ENCODE assay signal across 16 mouse cellular contexts in the genomic region with DNA sequence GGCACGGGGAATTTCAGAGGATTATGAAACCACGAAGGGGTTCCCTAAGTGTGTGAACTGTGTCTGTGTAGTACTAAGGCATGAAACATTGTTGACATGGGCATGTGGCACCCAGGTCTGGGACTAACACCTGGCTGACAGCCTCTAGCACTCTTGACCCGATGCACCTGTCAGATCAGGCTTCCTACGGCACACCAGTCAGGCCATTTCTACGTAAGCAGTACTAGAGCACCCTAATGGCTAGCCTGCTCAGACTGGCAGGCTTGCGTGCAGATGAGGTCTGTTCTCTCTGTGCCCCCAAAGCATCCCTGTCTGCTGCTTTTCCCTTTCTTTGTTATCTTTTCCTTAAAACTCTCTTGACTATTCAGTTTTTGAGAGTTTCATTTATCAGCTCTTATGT. TPM values are rescaled to one million over a fixed set of nuclear protein-coding genes. Genes with fewer than 3 reads are reported as not detected.
DNase-seq lines count a peak whose midpoint lies in the region; ATAC-seq and TF ChIP-seq lines count a peak whose summit lies in the region.
"Had no signal": no experiment of that assay in that cellular context is flagged by ENCODE, and none has a peak within 500 bp of the region (broad histone marks: within the 10 kb centered on the region; RNA-seq: fewer than 3 reads in every experiment).

No protein-coding gene starts in this region.

- no peak overlapping the region for H3K4me2 ChIP-seq in forebrain, embryonic 15.5 days (replicated peaks)
- H3K4me2 ChIP-seq in forebrain, embryonic 12.5 days = no peak overlapping the region
- H3K4me2 ChIP-seq in hindbrain, postnatal 0 days (ENCODE audit: low read depth, low read length) = no peak overlapping the region
- no peak overlapping the region for H3K4me2 ChIP-seq in hindbrain, embryonic 14.5 days (replicated peaks)
- H3K4me2 ChIP-seq in midbrain, embryonic 15.5 days = no peak overlapping the region
- H3K4me2 ChIP-seq in midbrain, postnatal 0 days (ENCODE audit: low read depth, low read length, poor library complexity, severe bottlenecking) = no peak overlapping the region
- H3K4me2 ChIP-seq: heart, embryonic 15.5 days had no signal

- 66% methylated on average over 6 of the region's 6 CpGs for WGBS in forebrain, embryonic 15.5 days
- WGBS in forebrain, embryonic 12.5 days = 81% methylated on average over 6 of the region's 6 CpGs
- 66% methylated on average over 6 of the region's 6 CpGs for WGBS in hindbrain, postnatal 0 days
- 84% methylated on average over 6 of the region's 6 CpGs for WGBS in hindbrain, embryonic 14.5 days
- 75% methylated on average over 6 of the region's 6 CpGs for WGBS in midbrain, embryonic 15.5 days
- 71% methylated on average over 6 of the region's 6 CpGs for WGBS in midbrain, postnatal 0 days

- ATAC-seq in forebrain, embryonic 15.5 days (replicated peaks) = peak; percentile 63; the same call in 1 of the 2 replicates
- no peak for ATAC-seq in forebrain, embryonic 12.5 days (ENCODE audit: low FRiP score)
- ATAC-seq in hindbrain, postnatal 0 days = no peak
- ATAC-seq in hindbrain, embryonic 14.5 days (ENCODE audit: low FRiP score) = no peak
- ATAC-seq in midbrain, embryonic 15.5 days (replicated peaks) = peak; percentile 29; the same call in 1 of the 2 replicates
- ATAC-seq in midbrain, postnatal 0 days (ENCODE audit: low FRiP score) = no peak
- ATAC-seq: intestine, embryonic 16.5 days had no signal

- H3K4me3 ChIP-seq in forebrain, embryonic 15.5 days = no peak overlapping the region
- no peak overlapping the region for H3K4me3 ChIP-seq in forebrain, embryonic 12.5 days (replicated peaks)
- H3K4me3 ChIP-seq in hindbrain, postnatal 0 days (ENCODE audit: low read length) = no peak overlapping the region
- no peak overlapping the region for H3K4me3 ChIP-seq in hindbrain, embryonic 14.5 days (replicated peaks; ENCODE audit: low read length)
- no peak overlapping the region for H3K4me3 ChIP-seq in midbrain, embryonic 15.5 days
- no peak overlapping the region for H3K4me3 ChIP-seq in midbrain, postnatal 0 days (ENCODE audit: low read depth, low read length)
- H3K4me3 ChIP-seq: heart, embryonic 15.5 days had no signal

- no peaks in the 10 kb centered on the region for H3K9me3 ChIP-seq in forebrain, embryonic 15.5 days
- H3K9me3 ChIP-seq in forebrain, embryonic 12.5 days = no peaks in the 10 kb centered on the region
- no peaks in the 10 kb centered on the region for H3K9me3 ChIP-seq in hindbrain, postnatal 0 days (ENCODE audit: low read length)
- no peaks in the 10 kb centered on the region for H3K9me3 ChIP-seq in hindbrain, embryonic 14.5 days (ENCODE audit: control insufficient read depth, low read length)
- H3K9me3 ChIP-seq in midbrain, embryonic 15.5 days = no peaks in the 10 kb centered on the region
- H3K9me3 ChIP-seq in midbrain, postnatal 0 days (ENCODE audit: low read length) = no peaks in the 10 kb centered on the region
- H3K9me3 ChIP-seq: heart, embryonic 15.5 days had no signal

- H3K9ac ChIP-seq in forebrain, embryonic 15.5 days (replicated peaks) = no peak overlapping the region
- H3K9ac ChIP-seq in forebrain, embryonic 12.5 days = no peak overlapping the region
- no peak overlapping the region for H3K9ac ChIP-seq in hindbrain, postnatal 0 days (replicated peaks; ENCODE audit: low read length)
- no peak overlapping the region for H3K9ac ChIP-seq in hindbrain, embryonic 14.5 days
- H3K9ac ChIP-seq in midbrain, embryonic 15.5 days = no peak overlapping the region
- no peak overlapping the region for H3K9ac ChIP-seq in midbrain, postnatal 0 days (replicated peaks; ENCODE audit: low read length, poor library complexity, severe bottlenecking)
- H3K9ac ChIP-seq: heart, embryonic 15.5 days had no signal

- TF ChIP-seq CTCF in hindbrain, postnatal 0 days (IDR thresholded peaks at IDR 0.05; ENCODE audit: low read depth) = no peak
- TF ChIP-seq CTCF in midbrain, postnatal 0 days (IDR thresholded peaks at IDR 0.05) = no peak

- no peaks in the 10 kb centered on the region for H3K27me3 ChIP-seq in forebrain, embryonic 15.5 days
- no peaks in the 10 kb centered on the region for H3K27me3 ChIP-seq in forebrain, embryonic 12.5 days
- no peaks in the 10 kb centered on the region for H3K27me3 ChIP-seq in hindbrain, postnatal 0 days (ENCODE audit: insufficient read depth, low read length)
- no peaks in the 10 kb centered on the region for H3K27me3 ChIP-seq in hindbrain, embryonic 14.5 days (ENCODE audit: control insufficient read depth, insufficient read depth, low read length)
- no peaks in the 10 kb centered on the region for H3K27me3 ChIP-seq in midbrain, embryonic 15.5 days (replicated peaks)
- no peaks in the 10 kb centered on the region for H3K27me3 ChIP-seq in midbrain, postnatal 0 days (ENCODE audit: insufficient read depth, low read length)
- H3K27me3 ChIP-seq: heart, embryonic 15.5 days had no signal

- no peak overlapping the region for H3K27ac ChIP-seq in forebrain, embryonic 15.5 days (replicated peaks)
- no peak overlapping the region for H3K27ac ChIP-seq in forebrain, embryonic 12.5 days
- H3K27ac ChIP-seq in hindbrain, postnatal 0 days = peak overlapping the region; percentile 7; the same call in 1 of the 2 replicates
- no peak overlapping the region for H3K27ac ChIP-seq in hindbrain, embryonic 14.5 days
- H3K27ac ChIP-seq in midbrain, embryonic 15.5 days = no peak overlapping the region
- no peak overlapping the region for H3K27ac ChIP-seq in midbrain, postnatal 0 days (ENCODE audit: low read depth, low read length)
- H3K27ac ChIP-seq: heart, embryonic 15.5 days had no signal

- 0 out of 2 replicates have a peak, but pooled peaks cover 4% of the 10 kb centered on the region for H3K4me1 ChIP-seq in forebrain, embryonic 15.5 days
- no peaks in the 10 kb centered on the region for H3K4me1 ChIP-seq in forebrain, embryonic 12.5 days
- no peaks in the 10 kb centered on the region for H3K4me1 ChIP-seq in hindbrain, postnatal 0 days (ENCODE audit: insufficient read depth, low read length)
- 0 out of 2 replicates have a peak, but pooled peaks cover 5% of the 10 kb centered on the region for H3K4me1 ChIP-seq in hindbrain, embryonic 14.5 days (replicated peaks; ENCODE audit: control insufficient read depth, insufficient read depth, low read length)
- H3K4me1 ChIP-seq in midbrain, embryonic 15.5 days = no peaks in the 10 kb centered on the region
- H3K4me1 ChIP-seq in midbrain, postnatal 0 days (ENCODE audit: insufficient read depth, low read length) = no peaks in the 10 kb centered on the region
- H3K4me1 ChIP-seq: heart, embryonic 15.5 days had no signal

- peaks cover 26% of the 10 kb centered on the region for H3K36me3 ChIP-seq in forebrain, embryonic 15.5 days
- H3K36me3 ChIP-seq in forebrain, embryonic 12.5 days (replicated peaks) = peaks cover 33% of the 10 kb centered on the region
- peaks cover 6% of the 10 kb centered on the region for H3K36me3 ChIP-seq in hindbrain, postnatal 0 days (ENCODE audit: insufficient read depth, low read length)
- H3K36me3 ChIP-seq in hindbrain, embryonic 14.5 days (replicated peaks; ENCODE audit: control insufficient read depth, insufficient read depth) = peaks cover 36% of the 10 kb centered on the region
- peaks cover 21% of the 10 kb centered on the region for H3K36me3 ChIP-seq in midbrain, embryonic 15.5 days (replicated peaks)
- peaks cover 13% of the 10 kb centered on the region for H3K36me3 ChIP-seq in midbrain, postnatal 0 days (ENCODE audit: insufficient read depth, low read length)
- H3K36me3 ChIP-seq: heart, embryonic 15.5 days had no signal

- DNase-seq in hindbrain, postnatal 0 days (ENCODE audit: low spot score) = no peak
- DNase-seq in hindbrain, embryonic 14.5 days (ENCODE audit: low spot score) = no peak
- DNase-seq in midbrain, postnatal 0 days (ENCODE audit: low spot score) = no peak
- DNase-seq in yolk sac, embryonic 10.5 days (ENCODE audit: low spot score) = no peak
- DNase-seq: adrenal gland, adult 8-10 months; cerebellum, adult 2 months; gastrocnemius, postnatal 36 days; heart, adult 11 months; heart, postnatal 14 days; kidney, adult 2 months had no signal

RNA-seq across cellular contexts. Expression of a gene that starts 53.3 kb away (rescaled TPM):
- 98.3 and 106 TPM in 2 replicates for polyA plus RNA-seq in forebrain, embryonic 15.5 days (2015; fragmentation: Nextera tagmentation; extraction: Ambion mirVana)
- 81.6 and 84.6 TPM in 2 replicates for polyA plus RNA-seq in forebrain, embryonic 12.5 days (2016; fragmentation: Nextera tagmentation; extraction: Ambion mirVana)
- total RNA-seq in hindbrain, postnatal 0 days (2014; rRNA removed) = 96.6 and 113 TPM in 2 replicates
- 97.1 and 97.2 TPM in 2 replicates for polyA plus RNA-seq in hindbrain, postnatal 0 days (2015; fragmentation: Nextera tagmentation; extraction: Ambion mirVana)
- 127 and 145 TPM in 2 replicates for polyA plus RNA-seq in hindbrain, embryonic 14.5 days (2014; fragmentation: Nextera tagmentation; extraction: Ambion mirVana)
- 120 and 121 TPM in 2 replicates for polyA plus RNA-seq in midbrain, embryonic 15.5 days (2015; fragmentation: Nextera tagmentation; extraction: Ambion mirVana)
- total RNA-seq in midbrain, postnatal 0 days (2014; rRNA removed) = 134 and 164 TPM in 2 replicates
- 114 and 120 TPM in 2 replicates for polyA plus RNA-seq in midbrain, postnatal 0 days (2015; fragmentation: Nextera tagmentation; extraction: Ambion mirVana)
- total RNA-seq: hematopoietic stem cell, adult 5-6 weeks had no signal

Comparison
In these comparisons a context has a peak if more than half of its experiments do, and no peak if none do; other contexts are left out.
1. ATAC-seq: peak in forebrain, embryonic 15.5 days (single experiment) and midbrain, embryonic 15.5 days (single experiment); none in forebrain, embryonic 12.5 days (single experiment), hindbrain, postnatal 0 days (single experiment), hindbrain, embryonic 14.5 days (single experiment) and midbrain, postnatal 0 days (single experiment).